Mouse (Mus musculus) embryonic fibroblast, embryonic 13.5 days (primary cell): ENCODE results near the gene Lasp1. TPM values are rescaled to one million over a fixed set of nuclear protein-coding genes. Genes with fewer than 3 reads are reported as not detected.

Experiments used
- H3K27ac ChIP-seq: 2 replicates; pipeline ENCODE4 v1.5.1; 2012; ENCODE audit warnings: low read length, control low read depth, inconsistent platforms; ENCODE audit not compliant: insufficient read depth
- H3K4me1 ChIP-seq: 2 replicates; pipeline ENCODE4 v1.6.1; 2011; ENCODE audit warnings: low read length; ENCODE audit not compliant: control insufficient read depth, insufficient read depth
- H3K4me3 ChIP-seq: 2 replicates; pipeline ENCODE4 v1.5.1; 2011; ENCODE audit warnings: mild to moderate bottlenecking, control low read depth, low read length; ENCODE audit not compliant: insufficient read depth
- CTCF ChIP-seq: IDR thresholded peaks from 2 replicates; pipeline ENCODE4 v1.5.1; 2011; ENCODE audit warnings: mild to moderate bottlenecking, control low read depth, low read length, moderate library complexity, borderline replicate concordance; ENCODE audit not compliant: insufficient read depth
- POLR2A ChIP-seq: IDR thresholded peaks from 2 replicates; pipeline ENCODE4 v1.6.1; 2011; ENCODE audit warnings: low read depth, mild to moderate bottlenecking, control low read depth, low read length, moderate library complexity
- polyA plus RNA-seq: library from polyadenylated mRNA; stranded (reverse); fragments of >200 nt; gene quantifications from 2 replicates; pipeline ENCODE4 v1.2.4, GENCODE M21; 2011; ENCODE audit warnings: low read depth; ENCODE audit not compliant: missing spikeins, insufficient read length

The Lasp1 gene
- polyA plus RNA-seq, 1 experiment: 243 TPM

- TF ChIP-seq CTCF (no peak), POLR2A (no peak)
- Histone ChIP-seq H3K27ac (peak overlapping the region; percentile 81; the same call in 1 of the 2 replicates), H3K4me1 (peaks cover 30% of the 10 kb centered on the region), H3K4me3 (peak overlapping the region; percentile 90)
Observed at GRCm38 (mm10) chr11:97802495-97802894, 3.7 kb downstream of the Lasp1 start.

DNA sequence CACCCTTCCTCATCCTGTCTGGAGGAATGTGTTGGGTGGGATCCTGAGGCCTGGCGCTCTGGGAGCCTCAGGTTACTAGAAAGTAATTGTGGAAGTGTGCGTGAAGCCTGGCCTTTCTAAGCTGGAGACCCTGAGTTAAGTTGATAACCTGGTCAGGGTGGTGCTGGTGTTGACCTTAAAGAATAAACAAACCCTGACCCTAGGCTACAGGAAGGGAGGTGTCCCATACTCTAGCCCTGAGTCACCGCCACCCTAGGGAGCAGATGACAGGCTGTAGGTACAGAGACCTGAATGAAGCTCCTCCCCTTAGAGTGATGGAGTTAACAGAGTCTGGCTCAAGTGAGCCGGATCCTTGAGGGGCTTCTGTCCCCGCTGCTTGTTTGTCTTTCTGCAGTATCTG, 5.0 kb downstream of the Lasp1 start:
- no peak overlapping the region for H3K4me3 ChIP-seq
- H3K27ac ChIP-seq: peak overlapping the region; percentile 36; the same call in 1 of the 2 replicates
- TF ChIP-seq CTCF (no peak), POLR2A (no peak)
- peaks cover 36% of the 10 kb centered on the region for H3K4me1 ChIP-seq

GRCm38 (mm10) chr11:97804841-97805661, 6.3 kb downstream of the Lasp1 start:
- TF ChIP-seq POLR2A (no peak), CTCF (no peak)
- Histone ChIP-seq H3K4me3 (peak overlapping the region; percentile 1), H3K27ac (peak overlapping the region; percentile 96), H3K4me1 (peaks cover 47% of the 10 kb centered on the region)

- peaks cover 52% of the 10 kb centered on the region for H3K4me1 ChIP-seq
- TF ChIP-seq CTCF (no peak), POLR2A (no peak)
- peak overlapping the region; percentile 79 for H3K27ac ChIP-seq
- H3K4me3 ChIP-seq: no peak overlapping the region
Observed at GRCm38 (mm10) chr11:97805662-97806612, 7.1 kb downstream of the Lasp1 start.

DNA sequence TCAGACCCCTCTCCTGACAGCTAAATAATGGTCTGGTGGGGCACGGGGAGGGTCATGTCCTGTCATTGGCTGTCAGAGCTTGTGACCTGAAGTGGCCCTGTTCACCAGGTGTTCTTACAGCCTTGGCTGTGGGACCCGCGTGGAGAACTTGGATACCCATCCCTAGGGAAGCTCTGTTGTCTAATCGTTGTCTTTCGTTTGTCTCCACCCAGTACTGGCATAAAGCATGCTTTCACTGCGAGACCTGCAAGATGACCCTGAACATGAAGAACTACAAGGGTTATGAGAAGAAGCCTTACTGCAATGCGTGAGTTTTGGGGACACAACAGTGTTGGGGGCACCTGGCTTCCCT, 7.8 kb downstream of the Lasp1 start:
- Histone ChIP-seq H3K4me1 (peaks cover 52% of the 10 kb centered on the region), H3K4me3 (no peak overlapping the region), H3K27ac (peak overlapping the region; percentile 79)
- TF ChIP-seq CTCF (no peak), POLR2A (no peak)

- no peak for TF ChIP-seq POLR2A
- no peak for TF ChIP-seq CTCF
- Histone ChIP-seq H3K4me1 (peaks cover 52% of the 10 kb centered on the region), H3K4me3 (no peak overlapping the region), H3K27ac (peak overlapping the region; percentile 60)
Observed at GRCm38 (mm10) chr11:97807626-97808025, 8.8 kb downstream of the Lasp1 start.

- H3K4me3 ChIP-seq: no peak overlapping the region
- peaks cover 56% of the 10 kb centered on the region for H3K4me1 ChIP-seq
- TF ChIP-seq POLR2A (no peak), CTCF (no peak)
- H3K27ac ChIP-seq: peak overlapping the region; percentile 60
Observed at GRCm38 (mm10) chr11:97808093-97808492, 9.3 kb downstream of the Lasp1 start.

- no peak for TF ChIP-seq POLR2A
- no peak for TF ChIP-seq CTCF
- Histone ChIP-seq H3K4me1 (peaks cover 59% of the 10 kb centered on the region), H3K4me3 (no peak overlapping the region), H3K27ac (peak overlapping the region; percentile 39; the same call in 1 of the 2 replicates)
Observed at GRCm38 (mm10) chr11:97808621-97809234, 9.9 kb downstream of the Lasp1 start.
